Mouse (Mus musculus) bone marrow macrophage, adult 2 months (primary cell): ENCODE results near the gene Col8a2. TPM values are rescaled to one million over a fixed set of nuclear protein-coding genes. Genes with fewer than 3 reads are reported as not detected.

Experiments
- H3K27ac ChIP-seq: 2 replicates; pipeline ENCODE4 v1.5.1; 2012; ENCODE audit warnings: low read depth, low read length; ENCODE audit not compliant: insufficient read depth
- H3K4me1 ChIP-seq: 2 replicates; pipeline ENCODE4 v1.6.1; 2012; ENCODE audit warnings: low read length; ENCODE audit not compliant: control insufficient read depth, insufficient read depth
- H3K4me3 ChIP-seq: 2 replicates; pipeline ENCODE4 v1.5.1; 2012; ENCODE audit warnings: mild to moderate bottlenecking, low read length, moderate library complexity; ENCODE audit not compliant: insufficient read depth
- CTCF ChIP-seq: IDR thresholded peaks from 2 replicates; pipeline ENCODE4 v1.5.1; 2012; ENCODE audit warnings: low read depth, mild to moderate bottlenecking, low read length, moderate library complexity
- POLR2A ChIP-seq: IDR thresholded peaks from 2 replicates; pipeline ENCODE4 v1.6.1; 2012; ENCODE audit warnings: mild to moderate bottlenecking, low read depth, low read length, borderline replicate concordance
- polyA plus RNA-seq: library from polyadenylated mRNA; stranded (reverse); fragments of >200 nt; gene quantifications from 2 replicates; pipeline ENCODE4 v1.2.4, GENCODE M21; 2012; ENCODE audit not compliant: missing spikeins, insufficient read depth, insufficient read length

The Col8a2 gene
- not detected in 2 replicates for polyA plus RNA-seq

- Histone ChIP-seq H3K4me3 (peak within 1 kb of the TSS; percentile 40), H3K4me1 (no peaks in the 10 kb centered on the region), H3K27ac (no peak within 1 kb of the TSS)
- no peak for TF ChIP-seq CTCF
- no peak for TF ChIP-seq POLR2A
These were observed at the start of gene Col8a2 for GRCm38 (mm10) chr4:126286492-126286891. Col8a2 (plus strand) TSS chr4:126286793.

DNA sequence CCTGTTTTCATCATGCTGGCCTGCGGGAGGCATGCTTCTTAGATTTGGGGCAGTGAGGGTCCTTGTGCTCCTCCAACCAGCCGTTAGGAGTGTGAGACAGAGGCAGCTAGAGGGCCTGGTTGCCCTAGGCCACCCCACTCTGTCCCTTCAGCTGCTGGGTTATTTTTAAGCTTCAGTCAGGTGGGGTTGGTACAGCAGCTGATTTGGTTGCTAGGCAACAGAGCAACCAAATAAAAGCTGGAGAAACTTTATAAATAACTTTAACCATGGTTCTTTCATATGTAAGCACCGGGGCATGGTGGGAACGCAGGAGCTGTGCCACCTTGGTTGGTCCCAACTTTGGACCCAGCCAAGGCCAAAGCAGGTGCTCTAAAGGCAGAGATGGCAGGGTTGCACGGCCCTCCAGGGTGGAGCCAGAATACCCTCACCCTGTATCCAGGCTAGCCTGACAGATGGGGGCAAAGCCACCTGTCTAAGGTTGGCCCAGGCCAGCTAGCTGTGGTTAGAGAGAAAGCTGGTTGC, 48.8 kb upstream of the Col8a2 start:
- no peaks in the 10 kb centered on the region for H3K4me1 ChIP-seq
- TF ChIP-seq CTCF (no peak), POLR2A (no peak)
- H3K27ac ChIP-seq: no peak overlapping the region
- H3K4me3 ChIP-seq: no peak overlapping the region

DNA sequence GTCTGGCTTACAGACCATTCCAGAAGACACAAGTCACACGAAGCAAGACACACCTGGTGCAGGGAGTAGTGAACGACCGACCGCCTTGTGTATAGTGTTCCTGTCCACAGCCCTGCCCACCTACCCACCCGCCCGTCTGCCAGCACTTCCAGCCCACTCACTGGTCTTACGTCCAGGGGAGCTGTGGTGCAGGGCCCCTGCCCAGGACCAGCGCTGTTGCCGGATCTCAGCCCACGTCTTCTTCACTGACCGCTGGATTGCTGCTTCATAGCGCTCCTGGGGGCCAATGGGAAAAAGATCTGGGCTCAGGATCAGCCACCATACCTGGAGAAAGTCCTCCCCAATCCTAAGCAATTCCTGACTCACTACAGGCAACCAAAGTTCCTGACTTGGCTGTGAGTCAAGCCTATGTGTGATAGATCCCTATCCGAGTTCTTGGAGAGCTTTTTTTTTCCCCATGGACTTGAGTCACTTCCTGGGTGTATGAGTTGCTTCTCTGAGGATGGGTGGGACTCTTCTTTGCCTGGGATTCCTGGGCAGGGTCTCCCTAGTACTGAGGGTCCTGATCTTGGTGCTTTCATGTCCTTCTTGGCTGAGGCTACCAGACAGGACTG, 46.6 kb upstream of the Col8a2 start:
- Histone ChIP-seq H3K4me3 (no peak overlapping the region), H3K27ac (no peak overlapping the region), H3K4me1 (no peaks in the 10 kb centered on the region)
- no peak for TF ChIP-seq POLR2A
- TF ChIP-seq CTCF: no peak

GRCm38 (mm10) chr4:126241956-126242355, 44.6 kb upstream of the Col8a2 start:
- no peak overlapping the region for H3K4me3 ChIP-seq
- no peaks in the 10 kb centered on the region for H3K4me1 ChIP-seq
- TF ChIP-seq POLR2A (no peak), CTCF (no peak)
- no peak overlapping the region for H3K27ac ChIP-seq

- TF ChIP-seq CTCF: no peak
- no peak for TF ChIP-seq POLR2A
- Histone ChIP-seq H3K4me1 (no peaks in the 10 kb centered on the region), H3K4me3 (no peak overlapping the region), H3K27ac (no peak overlapping the region)
These were observed 44.1 kb upstream of the Col8a2 start for GRCm38 (mm10) chr4:126242510-126242909.

- no peak overlapping the region for H3K4me3 ChIP-seq
- no peak overlapping the region for H3K27ac ChIP-seq
- H3K4me1 ChIP-seq: peaks cover 10% of the 10 kb centered on the region
- TF ChIP-seq CTCF: no peak
- no peak for TF ChIP-seq POLR2A
These were observed 40.2 kb upstream of the Col8a2 start for GRCm38 (mm10) chr4:126246202-126246889.

GRCm38 (mm10) chr4:126248261-126248868, 38.2 kb upstream of the Col8a2 start:
- TF ChIP-seq CTCF (no peak), POLR2A (no peak)
- no peak overlapping the region for H3K27ac ChIP-seq
- no peak overlapping the region for H3K4me3 ChIP-seq
- H3K4me1 ChIP-seq: peaks cover 27% of the 10 kb centered on the region

DNA sequence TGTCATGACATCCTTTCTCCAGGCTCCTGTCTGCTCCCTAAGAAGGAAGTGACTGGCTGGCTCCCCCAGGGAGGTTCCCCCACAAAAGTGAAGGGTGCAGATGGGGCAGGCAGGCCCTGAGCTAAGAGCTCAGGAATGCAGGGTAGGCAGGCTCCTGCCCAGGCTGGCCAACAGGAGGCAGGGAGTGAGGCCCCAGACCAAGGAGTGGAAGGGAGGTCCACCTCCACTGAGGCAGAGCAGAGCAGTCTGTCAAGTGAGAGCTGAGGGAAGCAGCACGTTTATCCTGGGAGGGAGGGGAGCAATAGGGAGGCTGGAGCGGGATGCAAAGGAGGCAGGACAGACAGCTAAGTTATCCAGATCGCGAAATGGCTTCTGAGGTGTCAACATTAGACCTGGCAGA, 35.9 kb upstream of the Col8a2 start:
- Histone ChIP-seq H3K4me3 (no peak overlapping the region), H3K27ac (peak overlapping the region; percentile 12; the same call in 1 of the 2 replicates)

GRCm38 (mm10) chr4:126251655-126252254, 34.8 kb upstream of the Col8a2 start:
- H3K4me1 ChIP-seq: peaks cover 39% of the 10 kb centered on the region
- H3K4me3 ChIP-seq: peak overlapping the region; percentile 48
- TF ChIP-seq CTCF: no peak
- no peak for TF ChIP-seq POLR2A
- peak overlapping the region; percentile 68 for H3K27ac ChIP-seq

More for the DNA sequence above, 35.9 kb upstream of the Col8a2 start:
- peaks cover 39% of the 10 kb centered on the region for H3K4me1 ChIP-seq
- TF ChIP-seq CTCF (no peak), POLR2A (no peak)
